Mouse (Mus musculus): ENCODE results near the gene Asap2. TPM values are rescaled to one million over a fixed set of nuclear protein-coding genes. Genes with fewer than 3 reads are reported as not detected.

Asap2 gene
- polyA plus RNA-seq, 1 experiment: 0.77 TPM

- H3K27me3 ChIP-seq (ENCODE audit: control insufficient read depth, insufficient read depth, low read length): no peaks in the 10 kb centered on the region
- no peaks in the 10 kb centered on the region for H3K4me1 ChIP-seq (ENCODE audit: control insufficient read depth, insufficient read depth, low read length)
- H3K27ac ChIP-seq (ENCODE audit: control insufficient read depth, insufficient read depth, low read depth, low read length): no peak overlapping the region
- no peaks in the 10 kb centered on the region for H3K36me3 ChIP-seq (ENCODE audit: control insufficient read depth, insufficient read depth, low read length)
- H3K4me3 ChIP-seq (ENCODE audit: control insufficient read depth, low read depth, low read length): no peak overlapping the region
- TF ChIP-seq POLR2A (IDR thresholded peaks at IDR 0.05; ENCODE audit: control insufficient read depth, low read depth, low read length): no peak
- no peak for TF ChIP-seq CTCF (IDR thresholded peaks at IDR 0.05; ENCODE audit: control insufficient read depth, insufficient read depth, insufficient replicate concordance, low read depth, low read length)
Observed at GRCm38 (mm10) chr12:21128930-21129869, 138.9 kb downstream of the Asap2 start.

GRCm38 (mm10) chr12:21130274-21130823, 140.1 kb downstream of the Asap2 start:
- Histone ChIP-seq H3K36me3 (ENCODE audit: control insufficient read depth, insufficient read depth, low read length) (no peaks in the 10 kb centered on the region), H3K4me3 (ENCODE audit: control insufficient read depth, low read depth, low read length) (no peak overlapping the region), H3K4me1 (ENCODE audit: control insufficient read depth, insufficient read depth, low read length) (no peaks in the 10 kb centered on the region), H3K27ac (ENCODE audit: control insufficient read depth, insufficient read depth, low read depth, low read length) (no peak overlapping the region), H3K27me3 (ENCODE audit: control insufficient read depth, insufficient read depth, low read length) (no peaks in the 10 kb centered on the region)
- no peak for TF ChIP-seq CTCF (IDR thresholded peaks at IDR 0.05; ENCODE audit: control insufficient read depth, insufficient read depth, insufficient replicate concordance, low read depth, low read length)

GRCm38 (mm10) chr12:21132537-21132936, 142.3 kb downstream of the Asap2 start:
- Histone ChIP-seq H3K27me3 (ENCODE audit: control insufficient read depth, insufficient read depth, low read length) (no peaks in the 10 kb centered on the region), H3K4me1 (ENCODE audit: control insufficient read depth, insufficient read depth, low read length) (no peaks in the 10 kb centered on the region), H3K4me3 (ENCODE audit: control insufficient read depth, low read depth, low read length) (no peak overlapping the region), H3K27ac (ENCODE audit: control insufficient read depth, insufficient read depth, low read depth, low read length) (no peak overlapping the region), H3K36me3 (ENCODE audit: control insufficient read depth, insufficient read depth, low read length) (no peaks in the 10 kb centered on the region)
- TF ChIP-seq CTCF (IDR thresholded peaks at IDR 0.05; ENCODE audit: control insufficient read depth, insufficient read depth, insufficient replicate concordance, low read depth, low read length): no peak
- no peak for TF ChIP-seq POLR2A (IDR thresholded peaks at IDR 0.05; ENCODE audit: control insufficient read depth, low read depth, low read length)

GRCm38 (mm10) chr12:21133031-21133430, 142.8 kb downstream of the Asap2 start:
- no peak overlapping the region for H3K27ac ChIP-seq (ENCODE audit: control insufficient read depth, insufficient read depth, low read depth, low read length)
- no peaks in the 10 kb centered on the region for H3K27me3 ChIP-seq (ENCODE audit: control insufficient read depth, insufficient read depth, low read length)
- TF ChIP-seq CTCF (IDR thresholded peaks at IDR 0.05; ENCODE audit: control insufficient read depth, insufficient read depth, insufficient replicate concordance, low read depth, low read length) (no peak), POLR2A (IDR thresholded peaks at IDR 0.05; ENCODE audit: control insufficient read depth, low read depth, low read length) (no peak)

GRCm38 (mm10) chr12:21133972-21134859, 144.0 kb downstream of the Asap2 start:
- Histone ChIP-seq H3K27me3 (ENCODE audit: control insufficient read depth, insufficient read depth, low read length) (no peaks in the 10 kb centered on the region), H3K4me3 (ENCODE audit: control insufficient read depth, low read depth, low read length) (no peak overlapping the region), H3K27ac (ENCODE audit: control insufficient read depth, insufficient read depth, low read depth, low read length) (no peak overlapping the region), H3K36me3 (ENCODE audit: control insufficient read depth, insufficient read depth, low read length) (no peaks in the 10 kb centered on the region), H3K4me1 (ENCODE audit: control insufficient read depth, insufficient read depth, low read length) (no peaks in the 10 kb centered on the region)
- no peak for TF ChIP-seq CTCF (IDR thresholded peaks at IDR 0.05; ENCODE audit: control insufficient read depth, insufficient read depth, insufficient replicate concordance, low read depth, low read length)
- no peak for TF ChIP-seq POLR2A (IDR thresholded peaks at IDR 0.05; ENCODE audit: control insufficient read depth, low read depth, low read length)

More at GRCm38 (mm10) chr12:21133031-21133430, 142.8 kb downstream of the Asap2 start:
- Histone ChIP-seq H3K4me3 (ENCODE audit: control insufficient read depth, low read depth, low read length) (no peak overlapping the region), H3K4me1 (ENCODE audit: control insufficient read depth, insufficient read depth, low read length) (no peaks in the 10 kb centered on the region), H3K36me3 (ENCODE audit: control insufficient read depth, insufficient read depth, low read length) (no peaks in the 10 kb centered on the region)

GRCm38 (mm10) chr12:21135651-21136461, 145.6 kb downstream of the Asap2 start:
- H3K4me1 ChIP-seq (ENCODE audit: control insufficient read depth, insufficient read depth, low read length): no peaks in the 10 kb centered on the region
- H3K36me3 ChIP-seq (ENCODE audit: control insufficient read depth, insufficient read depth, low read length): no peaks in the 10 kb centered on the region
- H3K4me3 ChIP-seq (ENCODE audit: control insufficient read depth, low read depth, low read length): no peak overlapping the region
- TF ChIP-seq POLR2A (IDR thresholded peaks at IDR 0.05; ENCODE audit: control insufficient read depth, low read depth, low read length) (no peak), CTCF (IDR thresholded peaks at IDR 0.05; ENCODE audit: control insufficient read depth, insufficient read depth, insufficient replicate concordance, low read depth, low read length) (no peak)
- H3K27ac ChIP-seq (ENCODE audit: control insufficient read depth, insufficient read depth, low read depth, low read length): peak overlapping the region; percentile 16; the same call in 1 of the 2 replicates
- H3K27me3 ChIP-seq (ENCODE audit: control insufficient read depth, insufficient read depth, low read length): no peaks in the 10 kb centered on the region
